Mouse (Mus musculus) liver, adult (tissue): ENCODE results near the gene Ropn1.

Experiments
- GATA4 ChIP-seq: IDR thresholded peaks from 2 replicates; pipeline ENCODE4 v1.6.1; 2014; ENCODE audit warnings: mild to moderate bottlenecking, low read length; ENCODE audit not compliant: insufficient replicate concordance

Gene Ropn1

DNA sequence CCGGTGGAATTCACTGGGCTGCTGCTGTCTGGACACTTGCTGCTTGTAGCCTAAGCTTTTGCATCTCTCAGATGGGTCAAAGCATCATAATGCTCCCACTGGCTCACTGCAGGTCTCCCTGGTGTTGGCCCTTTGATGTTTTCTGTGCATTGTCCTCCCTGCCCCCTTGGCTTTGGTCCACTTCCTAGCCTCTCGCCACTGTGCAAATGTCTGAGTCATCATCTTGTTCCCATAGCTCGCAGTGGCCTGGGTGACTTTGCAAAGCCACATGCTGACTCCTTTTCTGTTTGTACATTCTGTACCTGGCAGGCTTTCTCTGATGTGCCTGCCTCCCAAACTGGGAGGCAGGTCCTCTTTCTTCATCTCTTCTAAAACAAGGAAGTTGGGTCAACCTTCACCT, 23.1 kb downstream of the Ropn1 start:
- TF ChIP-seq GATA4 = no peak

GRCm38 (mm10) chr16:34674365-34674764, 24.6 kb downstream of the Ropn1 start:
- no peak for TF ChIP-seq GATA4

DNA sequence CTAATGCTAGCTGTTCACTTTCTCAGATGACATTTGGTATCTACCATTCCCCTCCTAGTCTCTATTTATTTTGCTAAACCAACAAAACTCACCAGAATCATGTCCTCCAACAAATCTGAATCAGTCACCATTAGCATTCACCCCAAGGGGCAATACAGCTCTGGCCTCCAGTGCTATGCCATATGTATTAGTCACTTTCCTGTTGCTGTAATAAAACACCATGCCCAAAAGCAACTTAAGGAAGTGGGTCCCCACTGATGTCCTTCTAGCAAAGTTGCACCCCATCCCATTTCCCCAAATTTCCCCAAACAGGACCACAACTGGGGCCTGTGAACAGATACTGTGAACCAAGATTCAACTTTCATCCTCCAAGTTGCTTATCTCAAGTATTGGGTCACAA, 32.1 kb downstream of the Ropn1 start:
- TF ChIP-seq GATA4 = no peak

DNA sequence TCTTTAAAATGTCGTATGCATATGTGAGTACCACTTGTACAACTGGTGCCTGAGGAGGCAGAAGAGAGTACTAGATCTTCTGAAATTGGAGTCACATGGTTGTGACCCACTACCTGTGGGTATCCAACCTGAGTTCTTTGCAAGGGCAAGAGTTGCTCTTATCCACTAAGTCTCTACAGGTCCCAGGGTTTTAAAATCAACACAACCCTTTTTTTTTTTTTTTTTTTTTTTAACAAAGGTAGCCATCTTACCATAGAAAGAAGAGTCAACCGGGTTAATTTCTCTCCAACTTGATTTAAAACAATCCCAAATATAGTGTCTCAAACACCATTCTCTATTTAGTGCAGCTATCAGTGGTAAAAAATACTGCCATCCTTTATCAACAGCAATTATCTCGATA, 40.2 kb downstream of the Ropn1 start:
- TF ChIP-seq GATA4 = no peak

- TF ChIP-seq GATA4 = no peak
Measured at GRCm38 (mm10) chr16:34690334-34691144, 40.8 kb downstream of the Ropn1 start, which contains the start of gene Ccdc14. TSS of gene Ccdc14 (plus strand) at chr16:34690616.

DNA sequence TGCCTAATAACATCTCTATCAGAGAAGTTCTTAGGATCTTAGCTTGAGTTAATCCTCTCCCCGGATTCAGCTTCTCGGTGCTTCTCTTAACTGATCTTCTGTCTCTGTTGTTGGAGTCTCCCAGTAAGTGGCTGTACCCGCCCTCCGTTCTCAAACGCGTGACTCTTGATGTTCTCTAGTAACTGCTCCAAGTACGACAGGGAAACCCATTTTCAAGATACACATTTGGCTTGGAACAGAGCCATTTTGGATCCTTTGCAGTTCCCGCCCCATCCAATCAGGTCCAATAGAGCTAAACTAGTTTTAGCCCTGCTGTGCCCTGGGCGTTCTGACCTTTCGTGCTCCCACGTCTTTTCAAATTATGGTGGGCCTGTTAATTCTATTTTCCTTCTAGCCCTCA, 41.4 kb downstream of the Ropn1 start:
- no peak for TF ChIP-seq GATA4

DNA sequence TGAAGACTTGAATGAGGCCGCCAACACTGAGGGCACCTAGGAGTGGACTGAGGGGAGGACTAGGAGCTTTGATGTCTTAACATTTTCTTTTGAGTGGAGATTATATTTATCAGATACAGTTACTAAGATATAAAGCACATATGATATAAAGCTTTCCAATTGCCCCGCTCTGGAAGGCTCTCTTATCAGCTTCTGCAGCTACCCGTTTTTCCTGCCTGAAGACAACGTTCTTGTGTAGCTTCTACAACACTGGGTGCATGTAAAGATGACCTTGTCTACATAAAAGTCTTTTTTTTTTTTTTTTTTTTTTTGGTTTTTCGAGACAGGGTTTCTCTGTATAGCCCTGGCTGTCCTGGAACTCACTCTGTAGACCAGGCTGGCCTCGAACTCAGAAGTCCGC, 44.8 kb downstream of the Ropn1 start:
- no peak for TF ChIP-seq GATA4

- TF ChIP-seq GATA4 = no peak
Measured at GRCm38 (mm10) chr16:34700165-34700827, 50.6 kb downstream of the Ropn1 start.

- no peak for TF ChIP-seq GATA4
Measured at GRCm38 (mm10) chr16:34700828-34701216, 51.1 kb downstream of the Ropn1 start.

DNA sequence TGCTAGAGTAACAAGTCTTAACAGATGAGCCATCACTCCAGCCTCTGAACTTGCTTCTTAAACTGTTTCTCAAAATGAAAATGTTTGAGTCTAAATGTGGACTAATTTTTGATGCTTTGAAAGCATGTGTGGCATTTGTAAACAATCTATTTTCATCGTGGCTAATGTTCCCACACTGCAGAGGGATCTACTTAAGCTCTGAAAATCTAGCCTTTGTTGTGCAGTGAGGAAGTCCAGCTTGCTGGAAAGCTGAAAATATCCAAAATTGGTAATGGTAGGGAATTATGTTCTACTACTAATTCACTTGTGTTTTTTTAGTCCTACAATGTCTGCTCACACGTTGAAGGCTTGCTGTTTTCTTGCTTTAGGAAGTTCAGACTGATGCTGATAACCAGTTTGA, 56.3 kb downstream of the Ropn1 start:
- no peak for TF ChIP-seq GATA4

- TF ChIP-seq GATA4 = no peak
Measured at GRCm38 (mm10) chr16:34706487-34706946, 56.8 kb downstream of the Ropn1 start.

DNA sequence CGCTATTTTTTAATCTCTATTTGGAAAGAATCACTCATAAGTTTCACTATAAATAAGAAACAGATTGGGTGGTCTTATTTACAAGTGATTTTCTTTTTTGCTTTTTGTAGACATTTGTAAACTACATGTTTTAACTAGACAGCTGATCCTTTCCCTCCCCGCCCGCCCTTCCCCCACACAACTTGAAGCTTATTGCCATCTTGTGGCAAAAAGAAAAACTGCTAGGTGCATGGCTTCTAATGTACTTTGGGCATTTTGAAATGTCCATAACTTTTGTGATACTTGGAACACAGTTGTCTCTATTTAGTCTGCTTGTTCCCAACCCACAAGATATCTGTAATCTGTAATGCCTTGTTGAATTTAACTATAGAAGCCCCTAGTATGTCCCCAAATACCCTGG, 61.8 kb downstream of the Ropn1 start:
- TF ChIP-seq GATA4 = no peak

GRCm38 (mm10) chr16:34725156-34725555, 75.4 kb downstream of the Ropn1 start:
- TF ChIP-seq GATA4 = no peak
